Comparison of ENCODE assay signal across 9 mouse cellular contexts in genomic region chr3:116114249-116115188, GRCm38 (mm10). TPM values are rescaled to one million over a fixed set of nuclear protein-coding genes. Genes with fewer than 3 reads are reported as not detected.
DNase-seq lines count a peak whose midpoint lies in the region; ATAC-seq lines count a peak whose summit lies in the region.
"Had no signal": no experiment of that assay in that cellular context is flagged by ENCODE, and none has a peak within 500 bp of the region (broad histone marks: within the 10 kb centered on the region; RNA-seq: fewer than 3 reads in every experiment).

No protein-coding gene starts in this region.

- peak; percentile 14 for DNase-seq in layer of hippocampus, adult 11-12 months (ENCODE audit: low spot score)
- no peak for DNase-seq in layer of hippocampus, adult 9-10 months (ENCODE audit: low spot score)
- DNase-seq in embryo, embryonic 10.5 days (ENCODE audit: low spot score): peak; percentile 63
- DNase-seq in heart, adult 18-20 months: peak; percentile 76 to 84
- no peak for DNase-seq in midbrain, embryonic 10.5 days (ENCODE audit: low spot score)
- no peak for DNase-seq in thymus, postnatal 25 days

- H3K4me3 ChIP-seq in intestine, embryonic 15.5 days (replicated peaks): no peak overlapping the region
- no peak overlapping the region for H3K4me3 ChIP-seq in midbrain, embryonic 10.5 days

- 0 out of 2 replicates have a peak overlapping the region, but pooled peaks have one; percentile 6 for H3K4me2 ChIP-seq in intestine, embryonic 15.5 days (replicated peaks)

- 0 out of 2 replicates have a peak, but pooled peaks cover 2% of the 10 kb centered on the region for H3K4me1 ChIP-seq in intestine, embryonic 15.5 days (replicated peaks)
- peaks cover 25% of the 10 kb centered on the region for H3K4me1 ChIP-seq in midbrain, embryonic 10.5 days

- H3K27ac ChIP-seq in intestine, embryonic 15.5 days: 0 out of 2 replicates have a peak overlapping the region, but pooled peaks have one; percentile 51
- H3K27ac ChIP-seq in midbrain, embryonic 10.5 days (replicated peaks): peak overlapping the region; percentile 67

- no peak overlapping the region for H3K9ac ChIP-seq in intestine, embryonic 15.5 days

- 60% methylated on average over 12 of the region's 12 CpGs for WGBS in intestine, embryonic 15.5 days
- WGBS in midbrain, embryonic 10.5 days: 68% methylated on average over 12 of the region's 12 CpGs

- H3K9me3 ChIP-seq in intestine, embryonic 15.5 days: no peaks in the 10 kb centered on the region
- H3K9me3 ChIP-seq in midbrain, embryonic 10.5 days (replicated peaks): no peaks in the 10 kb centered on the region

- peak; percentile 55; the same call in 1 of the 2 replicates for ATAC-seq in intestine, embryonic 15.5 days
- ATAC-seq in granulocyte monocyte progenitor cell, adult 5-6 weeks (replicated peaks; ENCODE audit: poor library complexity, severe bottlenecking): no peak

- H3K27me3 ChIP-seq in intestine, embryonic 15.5 days (replicated peaks): no peaks in the 10 kb centered on the region
- H3K27me3 ChIP-seq in midbrain, embryonic 10.5 days (ENCODE audit: low read depth, poor library complexity, severe bottlenecking): no peaks in the 10 kb centered on the region

- H3K36me3 ChIP-seq in intestine, embryonic 15.5 days: no peaks in the 10 kb centered on the region
- peaks cover 23% of the 10 kb centered on the region for H3K36me3 ChIP-seq in midbrain, embryonic 10.5 days

RNA-seq across cellular contexts. Expression of gene Vcam1, which starts 15.0 kb away (rescaled TPM):
- total RNA-seq in heart, adult 18-20 months (2021): 10 to 100 TPM; 16.7 to 23.8 TPM
- 17.0 and 18.9 TPM in 2 replicates for polyA plus RNA-seq in intestine, embryonic 15.5 days (2015; fragmentation: Nextera tagmentation; extraction: Ambion mirVana)
- polyA plus RNA-seq in midbrain, embryonic 10.5 days (2016; fragmentation: Nextera tagmentation; extraction: Ambion mirVana): 30.2 and 47.0 TPM in 2 replicates
- 6.3 and 6.9 TPM in 2 replicates for total RNA-seq in granulocyte monocyte progenitor cell, adult 5-6 weeks (2014; fragmentation: Nextera tagmentation)
- total RNA-seq in granulocyte monocyte progenitor cell, adult 5-6 weeks (2017): 12.9 TPM in 2 replicates
- total RNA-seq: MEL had no signal

Comparison
In these comparisons a context has a peak if more than half of its experiments do, and no peak if none do; other contexts are left out.
1. DNase-seq: peak in layer of hippocampus, adult 11-12 months (single experiment), embryo, embryonic 10.5 days (single experiment) and heart, adult 18-20 months (2 of 2); none in layer of hippocampus, adult 9-10 months (single experiment), midbrain, embryonic 10.5 days (single experiment) and thymus, postnatal 25 days (single experiment).